Mouse (Mus musculus): ENCODE results near the gene Htt.

- TF ChIP-seq CTCF (IDR thresholded peaks at IDR 0.05; ENCODE audit: low read depth, low read length) (no peak), POLR2A (IDR thresholded peaks at IDR 0.05; ENCODE audit: extremely low read depth, insufficient read depth, low read length) (no peak)
Measured at GRCm38 (mm10) chr5:34881023-34881422, 119.5 kb downstream of the Htt start.

Data from liver, adult 2 months (tissue).